Mouse (Mus musculus) small intestine, adult 2 months (tissue): ENCODE measurements around the gene Zcchc24.

Experiments used
- CTCF ChIP-seq: fragments of 200-500 bp; IDR thresholded peaks from 2 replicates; pipeline ENCODE4 v1.5.1; 2012; ENCODE audit warnings: low read depth, mild to moderate bottlenecking, control low read depth, inconsistent platforms, low read length, moderate library complexity, mixed read lengths; ENCODE audit not compliant: insufficient replicate concordance, insufficient read length; ENCODE audit errors: extremely low read depth
- POLR2A ChIP-seq: fragments of 200-500 bp; IDR thresholded peaks from 2 replicates; pipeline ENCODE4 v1.6.1; 2012; ENCODE audit warnings: low read depth, mild to moderate bottlenecking, control low read depth, inconsistent platforms, low read length, moderate library complexity

DNA sequence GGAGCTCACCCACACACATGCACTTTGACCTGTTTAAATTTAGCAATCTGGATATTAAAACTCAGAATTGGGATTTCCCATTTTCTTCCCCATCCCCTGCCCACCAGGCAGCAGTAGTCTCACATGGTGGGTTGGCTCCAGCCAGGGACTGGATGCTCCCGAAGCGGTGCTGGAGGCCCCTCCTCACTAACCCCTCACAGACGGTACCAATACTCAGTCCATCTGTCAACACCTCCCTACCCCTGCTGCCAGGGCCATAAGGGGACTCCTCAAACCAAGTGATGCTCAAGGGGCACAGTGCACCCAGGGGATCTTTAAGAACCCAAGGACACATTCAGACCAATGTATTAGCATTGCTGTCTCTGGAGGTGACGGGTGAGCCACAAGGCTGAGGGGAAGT, 58.2 kb downstream of the Zcchc24 start:
- TF ChIP-seq POLR2A (no peak), CTCF (no peak)
